Mouse (Mus musculus): ENCODE data around the gene Dlg4. TPM values are rescaled to one million over a fixed set of nuclear protein-coding genes. Genes with fewer than 3 reads are reported as not detected.

The Dlg4 gene
- polyA plus RNA-seq (2014; fragmentation: Nextera tagmentation; extraction: Ambion mirVana), result 9.3 and 9.4 TPM in 2 replicates

DNA sequence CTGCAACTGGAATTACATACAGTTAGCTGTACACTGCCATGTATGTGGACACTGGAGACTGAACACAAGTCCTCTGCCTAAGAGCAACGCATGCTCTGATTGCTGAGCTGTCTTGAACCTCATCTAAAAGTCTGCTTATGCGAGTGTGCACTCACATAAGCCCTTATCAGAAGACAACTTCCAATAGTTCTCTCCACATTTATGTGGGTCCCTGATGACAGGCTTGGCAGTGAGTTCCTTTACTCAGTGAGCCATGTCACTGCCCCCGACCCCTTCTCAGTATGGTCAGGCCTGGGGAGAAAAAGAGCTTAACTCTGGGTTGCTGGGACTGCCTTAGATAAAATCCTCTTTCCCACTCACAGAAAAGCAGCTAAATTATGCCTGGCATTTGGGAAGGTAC lies at the start of gene Dlg4:
Gene Dlg4 (plus strand): TSS at position 274 of the 400 bp plus-strand sequence.
- Histone ChIP-seq H3K9me3 (ENCODE audit: control insufficient read depth, low read length) (no peaks in the 10 kb centered on the region), H3K4me1 (replicated peaks; ENCODE audit: control insufficient read depth, insufficient read depth, low read length) (peaks cover 42% of the 10 kb centered on the region), H3K27ac (ENCODE audit: low read depth, low read length) (peak within 1 kb of the TSS; percentile 19; the same call in 1 of the 2 replicates), H3K27me3 (replicated peaks; ENCODE audit: control insufficient read depth, insufficient read depth, low read length) (no peaks in the 10 kb centered on the region), H3K36me3 (ENCODE audit: control insufficient read depth, insufficient read depth, low read length) (peaks cover 17% of the 10 kb centered on the region), H3K9ac (ENCODE audit: low read depth, low read length) (peak within 1 kb of the TSS; percentile 71; the same call in 1 of the 2 replicates), H3K4me3 (ENCODE audit: low read depth, low read length) (peak within 1 kb of the TSS; percentile 67), H3K4me2 (peak within 1 kb of the TSS; percentile 85)
- no peak for ATAC-seq (replicated peaks; ENCODE audit: low FRiP score)
- DNase-seq (ENCODE audit: low spot score), result no peak
- 63% methylated on average over 3 of the region's 3 CpGs for WGBS

DNA sequence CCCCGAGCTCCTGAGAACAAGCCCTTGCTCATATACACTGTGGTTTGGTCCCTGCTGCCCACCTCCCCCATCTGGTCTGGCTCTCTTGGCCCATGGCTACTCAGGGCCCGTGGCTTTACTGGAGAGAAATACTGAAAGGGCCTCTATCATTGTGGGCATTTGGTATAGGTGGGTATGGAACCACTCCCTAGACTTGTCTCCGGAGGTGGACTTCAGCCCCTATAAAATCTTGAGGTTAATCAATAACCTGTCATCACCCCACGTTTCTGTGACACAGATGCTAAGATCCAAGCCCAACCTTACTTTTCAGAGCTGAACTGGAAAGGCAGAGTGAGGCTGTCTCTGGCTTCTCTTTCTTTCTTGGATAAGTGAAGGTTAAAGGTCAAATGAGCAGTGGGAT lies 47.9 kb upstream of the Dlg4 start:
- Histone ChIP-seq H3K4me2 (no peak overlapping the region), H3K27me3 (replicated peaks; ENCODE audit: control insufficient read depth, insufficient read depth, low read length) (peaks cover 43% of the 10 kb centered on the region), H3K9me3 (ENCODE audit: control insufficient read depth, low read length) (no peaks in the 10 kb centered on the region), H3K9ac (ENCODE audit: low read depth, low read length) (no peak overlapping the region), H3K36me3 (ENCODE audit: control insufficient read depth, insufficient read depth, low read length) (peaks cover 18% of the 10 kb centered on the region; the same call in 1 of the 2 replicates), H3K4me1 (replicated peaks; ENCODE audit: control insufficient read depth, insufficient read depth, low read length) (peaks cover 20% of the 10 kb centered on the region), H3K4me3 (ENCODE audit: low read depth, low read length) (no peak overlapping the region), H3K27ac (ENCODE audit: low read depth, low read length) (no peak overlapping the region)
- 75% methylated on average over 4 of the region's 4 CpGs for WGBS
- DNase-seq (ENCODE audit: low spot score), result no peak
- ATAC-seq (replicated peaks; ENCODE audit: low FRiP score), result no peak

DNA sequence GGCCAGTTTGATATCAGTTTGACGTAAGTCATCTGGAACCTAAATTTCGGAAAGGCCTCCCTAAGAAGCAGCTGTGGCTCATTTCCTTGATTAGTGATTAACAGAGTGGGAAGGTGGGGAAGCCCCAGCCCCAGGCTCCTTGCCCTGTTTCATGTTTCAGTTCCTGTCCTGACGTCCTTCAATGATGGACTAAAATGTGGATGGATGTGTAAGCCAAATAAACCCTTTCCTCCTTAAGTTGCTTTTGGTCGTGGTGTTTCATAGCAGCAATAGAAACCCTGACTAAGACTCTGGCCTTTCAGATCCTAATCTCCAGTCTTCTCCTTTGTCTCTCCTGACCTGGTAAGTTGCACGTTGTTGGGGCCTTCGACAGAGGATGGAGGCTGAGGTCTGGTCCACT lies 46.5 kb upstream of the Dlg4 start:
- no peak for DNase-seq (ENCODE audit: low spot score)
- H3K27me3 ChIP-seq (replicated peaks; ENCODE audit: control insufficient read depth, insufficient read depth, low read length), result peaks cover 29% of the 10 kb centered on the region
- H3K27ac ChIP-seq (ENCODE audit: low read depth, low read length), result no peak overlapping the region
- H3K9me3 ChIP-seq (ENCODE audit: control insufficient read depth, low read length), result no peaks in the 10 kb centered on the region
- no peak overlapping the region for H3K4me2 ChIP-seq
- H3K4me3 ChIP-seq (ENCODE audit: low read depth, low read length), result no peak overlapping the region
- WGBS, result 75% methylated on average over 6 of the region's 6 CpGs
- H3K9ac ChIP-seq (ENCODE audit: low read depth, low read length), result no peak overlapping the region
- H3K36me3 ChIP-seq (ENCODE audit: control insufficient read depth, insufficient read depth, low read length), result peaks cover 30% of the 10 kb centered on the region; the same call in 1 of the 2 replicates
- H3K4me1 ChIP-seq (replicated peaks; ENCODE audit: control insufficient read depth, insufficient read depth, low read length), result peaks cover 19% of the 10 kb centered on the region
- no peak for ATAC-seq (replicated peaks; ENCODE audit: low FRiP score)

DNA sequence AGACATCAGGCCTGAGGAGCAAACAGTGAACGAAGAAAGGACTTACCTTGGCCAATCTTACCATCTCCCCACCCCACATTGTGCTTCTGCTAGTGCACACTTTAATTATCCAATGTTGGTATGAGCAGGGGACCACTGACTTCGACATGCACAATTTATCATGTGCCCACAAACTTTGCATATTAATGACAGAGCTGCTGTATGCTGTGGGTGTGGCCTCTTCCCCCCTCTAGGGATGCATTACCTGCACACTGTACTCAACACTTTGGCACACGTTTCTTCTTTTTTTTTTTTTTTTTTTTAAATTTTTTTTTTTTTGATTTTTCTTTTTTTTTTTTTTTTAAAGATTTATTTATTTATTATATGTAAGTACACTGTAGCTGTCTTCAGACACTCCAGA lies 46.0 kb upstream of the Dlg4 start:
- no peak overlapping the region for H3K27ac ChIP-seq (ENCODE audit: low read depth, low read length)
- H3K36me3 ChIP-seq (ENCODE audit: control insufficient read depth, insufficient read depth, low read length), result peaks cover 30% of the 10 kb centered on the region; the same call in 1 of the 2 replicates
- H3K9ac ChIP-seq (ENCODE audit: low read depth, low read length), result no peak overlapping the region
- H3K4me2 ChIP-seq, result no peak overlapping the region
- WGBS, result 77% methylated on average over 3 of the region's 3 CpGs
- H3K9me3 ChIP-seq (ENCODE audit: control insufficient read depth, low read length), result no peaks in the 10 kb centered on the region
- H3K4me3 ChIP-seq (ENCODE audit: low read depth, low read length), result no peak overlapping the region
- H3K4me1 ChIP-seq (replicated peaks; ENCODE audit: control insufficient read depth, insufficient read depth, low read length), result peaks cover 13% of the 10 kb centered on the region
- peaks cover 23% of the 10 kb centered on the region for H3K27me3 ChIP-seq (replicated peaks; ENCODE audit: control insufficient read depth, insufficient read depth, low read length)
- DNase-seq (ENCODE audit: low spot score) (no peak), ATAC-seq (replicated peaks; ENCODE audit: low FRiP score) (no peak)

DNA sequence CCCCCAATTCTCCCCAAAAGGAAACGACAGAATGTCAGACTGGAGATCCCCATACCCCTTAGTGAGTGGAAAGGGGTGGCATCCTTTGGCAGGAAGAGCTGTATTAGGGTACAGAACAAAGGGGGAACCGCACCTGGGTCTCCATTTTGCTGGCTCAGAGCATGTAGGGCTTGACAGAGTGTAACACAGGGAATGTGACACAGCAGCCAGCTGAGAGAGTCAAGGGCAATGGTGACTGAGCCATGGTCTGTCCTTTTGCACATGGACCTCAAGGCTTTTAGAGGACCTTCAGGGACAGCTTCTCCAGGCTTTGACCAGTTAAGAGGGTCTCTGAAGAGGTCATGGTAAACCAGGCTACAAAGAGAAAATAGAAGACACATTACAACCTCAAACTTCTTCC lies 41.8 kb upstream of the Dlg4 start:
- DNase-seq (ENCODE audit: low spot score) (no peak), ATAC-seq (replicated peaks; ENCODE audit: low FRiP score) (no peak)
- WGBS, result 90% methylated on average over 2 of the region's 2 CpGs
- Histone ChIP-seq H3K36me3 (ENCODE audit: control insufficient read depth, insufficient read depth, low read length) (peaks cover 37% of the 10 kb centered on the region), H3K27me3 (replicated peaks; ENCODE audit: control insufficient read depth, insufficient read depth, low read length) (no peaks in the 10 kb centered on the region), H3K9ac (ENCODE audit: low read depth, low read length) (no peak overlapping the region), H3K4me2 (no peak overlapping the region), H3K9me3 (ENCODE audit: control insufficient read depth, low read length) (no peaks in the 10 kb centered on the region), H3K4me1 (replicated peaks; ENCODE audit: control insufficient read depth, insufficient read depth, low read length) (no peaks in the 10 kb centered on the region), H3K4me3 (ENCODE audit: low read depth, low read length) (no peak overlapping the region), H3K27ac (ENCODE audit: low read depth, low read length) (no peak overlapping the region)

DNA sequence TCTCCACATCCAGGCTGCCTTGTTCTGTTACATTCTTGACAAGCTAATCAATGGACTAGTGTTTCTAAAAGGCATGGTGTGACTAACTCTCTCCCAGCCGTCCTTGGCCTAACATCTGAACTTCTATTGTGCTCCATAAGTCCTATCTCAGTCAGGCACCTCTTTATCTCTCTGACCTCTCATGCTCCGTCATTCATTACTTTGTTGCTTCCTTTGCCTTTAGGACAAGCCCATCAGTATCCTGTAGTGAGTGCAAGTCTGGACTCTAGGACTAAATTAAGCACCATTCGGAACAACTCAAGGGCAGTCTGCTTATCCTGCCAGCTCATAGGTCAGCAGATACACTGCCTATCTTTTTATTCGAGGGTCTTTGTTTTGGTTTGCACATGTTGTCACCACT lies 40.5 kb upstream of the Dlg4 start:
- no peaks in the 10 kb centered on the region for H3K27me3 ChIP-seq (replicated peaks; ENCODE audit: control insufficient read depth, insufficient read depth, low read length)
- no peaks in the 10 kb centered on the region for H3K9me3 ChIP-seq (ENCODE audit: control insufficient read depth, low read length)
- no peak overlapping the region for H3K27ac ChIP-seq (ENCODE audit: low read depth, low read length)
- 77% methylated on average over 4 of the region's 4 CpGs for WGBS
- DNase-seq (ENCODE audit: low spot score), result no peak
- 0 out of 2 replicates have a peak overlapping the region, but pooled peaks have one; percentile 10 for H3K4me3 ChIP-seq (ENCODE audit: low read depth, low read length)
- H3K4me2 ChIP-seq, result no peak overlapping the region
- peaks cover 32% of the 10 kb centered on the region for H3K36me3 ChIP-seq (ENCODE audit: control insufficient read depth, insufficient read depth, low read length)
- H3K4me1 ChIP-seq (replicated peaks; ENCODE audit: control insufficient read depth, insufficient read depth, low read length), result no peaks in the 10 kb centered on the region
- no peak overlapping the region for H3K9ac ChIP-seq (ENCODE audit: low read depth, low read length)
- ATAC-seq (replicated peaks; ENCODE audit: low FRiP score), result no peak

DNA sequence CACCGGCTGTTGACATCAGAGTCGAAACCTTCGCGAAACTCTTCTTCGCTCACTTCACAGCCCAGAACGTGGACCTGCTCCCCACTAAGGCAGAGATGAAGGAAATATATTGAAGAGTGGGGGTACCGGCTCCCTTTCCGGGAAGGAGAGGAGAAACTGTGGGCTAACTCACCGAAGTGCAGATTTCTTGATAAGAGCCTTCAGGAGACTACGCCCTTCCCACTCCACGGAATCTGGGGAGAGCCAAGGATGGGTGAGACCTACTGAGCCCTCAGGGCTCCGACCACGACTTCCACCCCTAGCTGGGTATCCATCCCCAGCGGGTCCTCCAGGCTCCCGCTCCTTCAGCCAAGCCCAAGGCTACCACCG lies 36.9 kb upstream of the Dlg4 start:
- 2% methylated on average over 16 of the region's 16 CpGs for WGBS
- Histone ChIP-seq H3K4me2 (peak overlapping the region; percentile 92), H3K27ac (ENCODE audit: low read depth, low read length) (peak overlapping the region; percentile 99), H3K4me3 (ENCODE audit: low read depth, low read length) (peak overlapping the region; percentile 94), H3K4me1 (replicated peaks; ENCODE audit: control insufficient read depth, insufficient read depth, low read length) (peaks cover 19% of the 10 kb centered on the region), H3K9ac (ENCODE audit: low read depth, low read length) (peak overlapping the region; percentile 92), H3K27me3 (replicated peaks; ENCODE audit: control insufficient read depth, insufficient read depth, low read length) (no peaks in the 10 kb centered on the region), H3K9me3 (ENCODE audit: control insufficient read depth, low read length) (no peaks in the 10 kb centered on the region), H3K36me3 (ENCODE audit: control insufficient read depth, insufficient read depth, low read length) (peaks cover 21% of the 10 kb centered on the region)
- DNase-seq (ENCODE audit: low spot score) (no peak), ATAC-seq (replicated peaks; ENCODE audit: low FRiP score) (no peak)

DNA sequence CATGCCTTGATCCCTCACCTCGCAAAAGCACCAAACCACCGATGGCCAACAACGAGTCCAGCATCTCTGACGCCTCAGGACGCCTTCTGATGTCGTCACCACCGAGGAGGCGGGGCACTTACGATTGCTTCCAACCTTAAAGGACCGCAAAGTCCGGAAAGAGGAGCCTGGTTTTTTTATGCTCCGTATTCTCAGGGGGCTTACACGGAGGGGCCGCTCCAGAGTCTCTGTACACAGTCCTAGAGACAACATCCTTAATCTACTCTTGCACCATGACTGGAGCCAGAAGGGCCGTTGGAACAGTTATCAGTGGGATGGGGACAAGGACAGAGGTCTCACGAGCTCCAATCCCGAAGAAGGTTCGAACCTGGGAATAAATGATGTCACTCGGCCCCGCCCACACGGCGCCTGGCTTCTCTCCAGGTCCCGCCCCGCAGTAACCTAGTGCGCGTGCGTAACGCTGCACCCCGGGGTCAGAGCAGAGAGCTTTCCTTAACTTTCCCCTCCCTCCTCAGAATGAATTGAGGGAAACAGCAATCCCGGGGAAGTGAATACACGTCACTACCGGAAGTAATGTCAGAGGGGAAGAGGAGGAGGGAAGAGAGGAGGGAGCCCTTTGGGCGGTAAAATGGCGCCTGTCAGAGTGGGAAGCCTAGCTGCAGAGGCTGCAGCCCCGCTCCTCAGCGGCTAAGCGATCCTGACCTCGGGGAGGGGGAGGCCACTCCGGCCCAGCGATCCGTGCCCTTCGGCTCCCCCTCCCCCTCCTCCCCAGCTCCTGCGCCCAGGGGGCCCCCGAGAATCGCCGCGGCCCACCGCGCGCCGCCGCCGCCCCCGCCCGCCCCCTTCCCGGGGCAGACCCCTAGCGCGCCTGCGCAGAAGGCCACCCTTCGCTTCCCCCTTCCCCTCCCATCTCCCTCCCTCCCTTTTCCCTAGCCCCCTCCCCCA lies 36.3 kb upstream of the Dlg4 start:
- Histone ChIP-seq H3K4me2 (peak overlapping the region; percentile 92), H3K9me3 (ENCODE audit: control insufficient read depth, low read length) (no peaks in the 10 kb centered on the region), H3K9ac (ENCODE audit: low read depth, low read length) (peak overlapping the region; percentile 92), H3K27me3 (replicated peaks; ENCODE audit: control insufficient read depth, insufficient read depth, low read length) (no peaks in the 10 kb centered on the region), H3K4me3 (ENCODE audit: low read depth, low read length) (peak overlapping the region; percentile 94), H3K36me3 (ENCODE audit: control insufficient read depth, insufficient read depth, low read length) (peaks cover 22% of the 10 kb centered on the region), H3K27ac (ENCODE audit: low read depth, low read length) (peak overlapping the region; percentile 99), H3K4me1 (replicated peaks; ENCODE audit: control insufficient read depth, insufficient read depth, low read length) (peaks cover 19% of the 10 kb centered on the region)
- WGBS, result under 1% methylated on average over 58 of the region's 60 CpGs
- ATAC-seq (replicated peaks; ENCODE audit: low FRiP score), result peak; percentile 91
- DNase-seq (ENCODE audit: low spot score), result peak; percentile 99
